Mouse (Mus musculus) limb, embryonic 10.5 days (tissue): ENCODE results near the gene Tjp2. TPM values are rescaled to one million over a fixed set of nuclear protein-coding genes. Genes with fewer than 3 reads are reported as not detected.

Experiments
- DNase-seq: peaks from one replicate; pipeline ENCODE4 v3.0.0-alpha.2; 2017; ENCODE audit warnings: low spot score
- H3K27ac ChIP-seq: fragments of 300-500 bp; sonication (generic); 2 replicates; pipeline ENCODE4 v1.5.1; 2016; ENCODE audit warnings: mild to moderate bottlenecking
- H3K27me3 ChIP-seq: fragments of 300-500 bp; sonication (generic); 2 replicates; pipeline ENCODE4 v1.6.1; 2016; ENCODE audit warnings: low read depth, mild to moderate bottlenecking; ENCODE audit not compliant: poor library complexity, severe bottlenecking
- H3K36me3 ChIP-seq: fragments of 300-500 bp; sonication (generic); 2 replicates; pipeline ENCODE4 v1.6.1; 2016; ENCODE audit warnings: mild to moderate bottlenecking, moderate library complexity
- H3K4me1 ChIP-seq: fragments of 300-500 bp; sonication (generic); 2 replicates; pipeline ENCODE4 v1.6.1; 2016
- H3K4me3 ChIP-seq: fragments of 300-500 bp; sonication (generic); 2 replicates; pipeline ENCODE4 v1.5.1; 2016; ENCODE audit warnings: mild to moderate bottlenecking, moderate library complexity
- H3K9me3 ChIP-seq: fragments of 300-500 bp; sonication (generic); replicated peaks from 2 replicates; pipeline ENCODE4 v1.6.1; 2016; ENCODE audit warnings: mild to moderate bottlenecking
- WGBS: fragments of 180-500 bp; shearing (Covaris S2); methylation state at CpG from one replicate; pipeline ENCODE4 v1.1.7; 2016; 5-methylcytosine and 5-hydroxymethylcytosine counted together
- polyA plus RNA-seq: library from polyadenylated mRNA; unstranded; fragments of >200 nt; fragmentation: Nextera tagmentation; extraction: Ambion mirVana; gene quantifications from 2 replicates; pipeline ENCODE4 v1.2.1, GENCODE M21; 2016

Gene Tjp2
- polyA plus RNA-seq, 1 experiment from 2014 or later: 35.2 TPM

- Histone ChIP-seq H3K27ac (peak overlapping the region; percentile 62), H3K27me3 (no peaks in the 10 kb centered on the region), H3K4me1 (peaks cover 51% of the 10 kb centered on the region), H3K36me3 (no peaks in the 10 kb centered on the region), H3K9me3 (no peaks in the 10 kb centered on the region), H3K4me3 (peak overlapping the region; percentile 16; the same call in 1 of the 2 replicates)
- peak; percentile 49 for DNase-seq
- WGBS: 21% methylated on average over 17 of the region's 17 CpGs
Observed at GRCm38 (mm10) chr19:24166516-24167091, 58.2 kb downstream of the Tjp2 start.

GRCm38 (mm10) chr19:24163974-24164373 lies 60.9 kb downstream of the Tjp2 start:
- no peak for DNase-seq
- H3K4me3 ChIP-seq: no peak overlapping the region
- peaks cover 64% of the 10 kb centered on the region for H3K4me1 ChIP-seq
- WGBS: 14% methylated on average over 4 of the region's 4 CpGs
- H3K36me3 ChIP-seq: no peaks in the 10 kb centered on the region
- H3K9me3 ChIP-seq: no peaks in the 10 kb centered on the region
- no peaks in the 10 kb centered on the region for H3K27me3 ChIP-seq
- H3K27ac ChIP-seq: peak overlapping the region; percentile 72

GRCm38 (mm10) chr19:24160460-24160859 lies 64.4 kb downstream of the Tjp2 start:
- Histone ChIP-seq H3K4me3 (no peak overlapping the region), H3K27me3 (no peaks in the 10 kb centered on the region), H3K36me3 (no peaks in the 10 kb centered on the region), H3K27ac (peak overlapping the region; percentile 53; the same call in 1 of the 2 replicates), H3K4me1 (peaks cover 39% of the 10 kb centered on the region), H3K9me3 (no peaks in the 10 kb centered on the region)
- DNase-seq: no peak
- 70% methylated on average over 8 of the region's 8 CpGs for WGBS

- Histone ChIP-seq H3K9me3 (no peaks in the 10 kb centered on the region), H3K36me3 (no peaks in the 10 kb centered on the region), H3K4me3 (no peak overlapping the region), H3K27ac (no peak overlapping the region), H3K27me3 (no peaks in the 10 kb centered on the region), H3K4me1 (peaks cover 33% of the 10 kb centered on the region)
- no peak for DNase-seq
- 54% methylated on average over 9 of the region's 9 CpGs for WGBS
Observed at GRCm38 (mm10) chr19:24159751-24160150, 65.1 kb downstream of the Tjp2 start.

- Histone ChIP-seq H3K9me3 (no peaks in the 10 kb centered on the region), H3K27me3 (no peaks in the 10 kb centered on the region), H3K27ac (no peak overlapping the region), H3K4me1 (peaks cover 31% of the 10 kb centered on the region), H3K36me3 (no peaks in the 10 kb centered on the region), H3K4me3 (no peak overlapping the region)
- WGBS: 8% methylated on average over 9 of the region's 9 CpGs
- no peak for DNase-seq
Observed at GRCm38 (mm10) chr19:24159334-24159733, 65.5 kb downstream of the Tjp2 start.

- H3K27me3 ChIP-seq: no peaks in the 10 kb centered on the region
- no peak for DNase-seq
- H3K4me1 ChIP-seq: peaks cover 17% of the 10 kb centered on the region
- no peaks in the 10 kb centered on the region for H3K36me3 ChIP-seq
- no peaks in the 10 kb centered on the region for H3K9me3 ChIP-seq
- no peak overlapping the region for H3K27ac ChIP-seq
- no peak overlapping the region for H3K4me3 ChIP-seq
- 70% methylated on average over 6 of the region's 6 CpGs for whole genome bisulfite sequencing
Observed at GRCm38 (mm10) chr19:24156067-24156455, 68.8 kb downstream of the Tjp2 start.

- Histone ChIP-seq H3K4me1 (peaks cover 16% of the 10 kb centered on the region), H3K4me3 (no peak overlapping the region), H3K27me3 (no peaks in the 10 kb centered on the region), H3K36me3 (no peaks in the 10 kb centered on the region), H3K9me3 (no peaks in the 10 kb centered on the region), H3K27ac (no peak overlapping the region)
- DNase-seq: no peak
- 63% methylated on average over 8 of the region's 8 CpGs for WGBS
Observed at GRCm38 (mm10) chr19:24155395-24156066, 69.3 kb downstream of the Tjp2 start.

- Histone ChIP-seq H3K27me3 (no peaks in the 10 kb centered on the region), H3K9me3 (no peaks in the 10 kb centered on the region), H3K4me1 (peaks cover 4% of the 10 kb centered on the region; the same call in 1 of the 2 replicates), H3K27ac (no peak overlapping the region), H3K36me3 (peaks cover 5% of the 10 kb centered on the region), H3K4me3 (no peak overlapping the region)
- DNase-seq: no peak
- WGBS: 61% methylated on average over 9 of the region's 9 CpGs
Observed at GRCm38 (mm10) chr19:24153266-24154023, 71.4 kb downstream of the Tjp2 start.

- 87% methylated on average over 7 of the region's 7 CpGs for WGBS
- no peak for DNase-seq
- no peak overlapping the region for H3K27ac ChIP-seq
- H3K27me3 ChIP-seq: no peaks in the 10 kb centered on the region
- H3K9me3 ChIP-seq: no peaks in the 10 kb centered on the region
- H3K4me1 ChIP-seq: no peaks in the 10 kb centered on the region
- H3K36me3 ChIP-seq: peaks cover 22% of the 10 kb centered on the region
- no peak overlapping the region for H3K4me3 ChIP-seq
Observed at GRCm38 (mm10) chr19:24144009-24144408, 80.8 kb downstream of the Tjp2 start.

GRCm38 (mm10) chr19:24142621-24143061 lies 82.2 kb downstream of the Tjp2 start:
- Histone ChIP-seq H3K27ac (no peak overlapping the region), H3K27me3 (no peaks in the 10 kb centered on the region), H3K9me3 (no peaks in the 10 kb centered on the region), H3K4me3 (no peak overlapping the region), H3K4me1 (no peaks in the 10 kb centered on the region), H3K36me3 (peaks cover 12% of the 10 kb centered on the region)
- DNase-seq: no peak
- WGBS: 93% methylated on average over 12 of the region's 12 CpGs

- H3K27me3 ChIP-seq: no peaks in the 10 kb centered on the region
- no peak overlapping the region for H3K27ac ChIP-seq
- peaks cover 12% of the 10 kb centered on the region for H3K36me3 ChIP-seq
- no peaks in the 10 kb centered on the region for H3K9me3 ChIP-seq
- no peak for DNase-seq
- WGBS: 78% methylated on average over 3 of the region's 3 CpGs
- H3K4me3 ChIP-seq: no peak overlapping the region
- H3K4me1 ChIP-seq: peaks cover 4% of the 10 kb centered on the region
Observed at GRCm38 (mm10) chr19:24140298-24140697, 84.5 kb downstream of the Tjp2 start.

- Histone ChIP-seq H3K4me3 (no peak overlapping the region), H3K36me3 (peaks cover 19% of the 10 kb centered on the region), H3K27ac (no peak overlapping the region), H3K4me1 (peaks cover 17% of the 10 kb centered on the region), H3K9me3 (no peaks in the 10 kb centered on the region), H3K27me3 (no peaks in the 10 kb centered on the region)
- DNase-seq: no peak
- 80% methylated on average over 4 of the region's 4 CpGs for WGBS
Observed at GRCm38 (mm10) chr19:24137392-24137791, 87.4 kb downstream of the Tjp2 start.

- H3K36me3 ChIP-seq: peaks cover 43% of the 10 kb centered on the region
- no peaks in the 10 kb centered on the region for H3K27me3 ChIP-seq
- H3K27ac ChIP-seq: no peak overlapping the region
- peaks cover 17% of the 10 kb centered on the region for H3K4me1 ChIP-seq
- DNase-seq: peak; percentile 39
- H3K9me3 ChIP-seq: no peaks in the 10 kb centered on the region
- peak overlapping the region; percentile 27 for H3K4me3 ChIP-seq
- 54% methylated on average over 10 of the region's 10 CpGs for WGBS
Observed at GRCm38 (mm10) chr19:24134991-24135390, 89.8 kb downstream of the Tjp2 start.
